Mouse (Mus musculus) heart, embryonic 12.5 days (tissue): Measurements from ENCODE around the gene 9330182O14Rik. TPM values are rescaled to one million over a fixed set of nuclear protein-coding genes. Genes with fewer than 3 reads are reported as not detected.

Source experiments
- ATAC-seq: fragments of 200-750 bp; cut with Nextera tagmentation; 2 replicates; pipeline ENCODE4 v1.8.0; 2017; ENCODE audit warnings: moderate TSS enrichment, moderate library complexity; ENCODE audit not compliant: insufficient number of reproducible peaks, low FRiP score
- H3K27ac ChIP-seq: fragments of 300-500 bp; sonication (generic); 2 replicates; pipeline ENCODE4 v1.5.1; 2016; ENCODE audit warnings: mild to moderate bottlenecking, moderate library complexity; ENCODE audit not compliant: poor library complexity, severe bottlenecking
- H3K27me3 ChIP-seq: fragments of 300-500 bp; sonication (generic); replicated peaks from 2 replicates; pipeline ENCODE4 v1.6.1; 2016; ENCODE audit warnings: mild to moderate bottlenecking, moderate library complexity
- H3K36me3 ChIP-seq: fragments of 300-500 bp; sonication (generic); 2 replicates; pipeline ENCODE4 v1.6.1; 2016; ENCODE audit warnings: mild to moderate bottlenecking, moderate library complexity
- H3K4me1 ChIP-seq: fragments of 300-500 bp; sonication (generic); replicated peaks from 2 replicates; pipeline ENCODE4 v1.6.1; 2016; ENCODE audit warnings: mild to moderate bottlenecking
- H3K4me2 ChIP-seq: fragments of 300-500 bp; sonication (generic); 2 replicates; pipeline ENCODE4 v1.6.1; 2016; ENCODE audit warnings: mild to moderate bottlenecking, moderate library complexity
- H3K4me3 ChIP-seq: fragments of 300-500 bp; sonication (generic); 2 replicates; pipeline ENCODE4 v1.5.1; 2016; ENCODE audit warnings: mild to moderate bottlenecking
- H3K9ac ChIP-seq: fragments of 300-500 bp; sonication (generic); 2 replicates; pipeline ENCODE4 v1.6.1; 2016; ENCODE audit warnings: mild to moderate bottlenecking, moderate library complexity
- H3K9me3 ChIP-seq: fragments of 300-500 bp; sonication (generic); replicated peaks from 2 replicates; pipeline ENCODE4 v1.6.1; 2016; ENCODE audit warnings: mild to moderate bottlenecking, moderate library complexity
- WGBS: fragments of 180-500 bp; shearing (Covaris S2); methylation state at CpG from one replicate; pipeline ENCODE4 v1.1.7; 2016; 5-methylcytosine and 5-hydroxymethylcytosine counted together
- polyA plus RNA-seq: library from polyadenylated mRNA; unstranded; fragments of >200 nt; fragmentation: Nextera tagmentation; extraction: Ambion mirVana; gene quantifications from 2 replicates; pipeline ENCODE4 v1.2.1, GENCODE M21; 2016

9330182O14Rik gene
- not detected in 2 replicates for polyA plus RNA-seq

DNA sequence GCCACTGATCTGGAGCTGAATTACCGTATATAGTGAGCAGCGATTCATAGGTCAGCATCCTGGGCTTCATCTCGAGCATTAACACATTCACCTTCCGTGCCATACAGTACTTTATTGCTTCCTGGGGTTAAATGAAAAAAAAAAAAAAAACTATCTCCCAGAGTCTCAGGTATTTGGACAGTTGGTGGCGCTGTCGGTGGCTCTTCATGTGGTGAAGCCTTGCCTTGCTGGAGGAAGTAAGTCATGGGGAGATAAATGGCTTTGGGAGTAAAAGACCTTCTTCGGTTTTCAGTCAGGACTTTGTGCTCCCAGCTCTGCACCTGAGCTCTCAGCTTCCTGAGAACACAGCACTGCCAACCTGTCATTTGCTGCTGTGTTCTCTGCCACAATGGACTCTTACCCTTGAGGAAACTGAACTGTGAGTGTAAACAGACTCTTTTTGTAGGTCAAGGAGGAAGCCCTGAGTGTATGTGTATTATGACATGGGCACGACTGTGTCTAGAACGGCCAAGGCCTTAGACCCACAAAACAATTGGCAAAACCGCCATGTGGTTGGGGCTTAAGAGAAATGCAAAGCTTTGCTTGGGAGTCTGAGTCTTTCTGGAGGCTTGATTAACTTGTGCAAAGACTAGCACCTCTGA lies at the start of gene 9330182O14Rik:
TSS of gene 9330182O14Rik (plus strand) at position 214 of the 641 bp plus-strand sequence.
- Histone ChIP-seq H3K9me3 (0 out of 2 replicates have a peak, but pooled peaks cover 3% of the 10 kb centered on the region), H3K36me3 (no peaks in the 10 kb centered on the region), H3K4me2 (no peak within 1 kb of the TSS), H3K4me1 (peaks cover 17% of the 10 kb centered on the region), H3K27me3 (no peaks in the 10 kb centered on the region), H3K4me3 (no peak within 1 kb of the TSS), H3K27ac (no peak within 1 kb of the TSS), H3K9ac (no peak within 1 kb of the TSS)
- ATAC-seq = no peak
- 57% methylated on average over 10 of the region's 10 CpGs for WGBS

DNA sequence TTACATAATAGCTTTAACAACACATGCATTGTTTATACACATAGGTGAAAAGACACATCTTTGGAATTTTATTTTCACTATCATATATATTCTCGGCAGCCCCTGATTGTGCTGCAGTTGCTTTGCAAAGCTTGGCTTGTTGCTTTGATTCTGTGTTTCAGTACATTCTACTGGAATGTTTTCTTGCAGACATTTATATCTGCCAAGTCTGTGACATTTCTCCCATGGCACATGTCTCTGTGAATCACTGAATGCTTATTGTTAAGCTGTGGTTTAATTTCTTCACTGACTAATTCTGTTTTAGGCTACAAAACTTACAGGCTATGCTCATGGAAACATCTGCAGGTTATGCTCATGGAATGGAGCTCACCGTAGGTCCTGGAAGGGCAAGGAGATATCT lies 30.9 kb upstream of the 9330182O14Rik start:
- WGBS = 75% methylated on average over 2 of the region's 2 CpGs

DNA sequence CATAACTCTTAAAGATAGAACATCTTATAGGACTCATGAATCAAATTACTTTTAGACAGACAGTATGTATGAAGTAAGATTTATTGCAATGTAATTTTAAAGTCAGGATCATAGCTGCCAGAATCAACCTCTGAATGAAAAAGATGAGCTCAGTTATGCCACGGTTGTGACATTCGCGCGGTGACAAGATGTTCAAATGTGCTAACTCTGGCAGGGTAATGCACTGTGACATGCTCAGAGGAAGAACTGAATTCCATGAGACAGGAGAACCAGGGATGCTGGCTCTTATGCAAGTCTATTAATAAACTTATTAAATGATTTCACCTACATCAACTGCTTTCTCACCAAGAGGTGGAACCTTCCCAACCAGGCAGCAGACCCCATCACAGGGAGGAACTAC lies 28.5 kb upstream of the 9330182O14Rik start:
- no peak for ATAC-seq
- no peaks in the 10 kb centered on the region for H3K27me3 ChIP-seq
- 86% methylated on average over 4 of the region's 4 CpGs for WGBS

More for the DNA sequence above, 30.9 kb upstream of the 9330182O14Rik start:
- Histone ChIP-seq H3K36me3 (no peaks in the 10 kb centered on the region), H3K27ac (no peak overlapping the region), H3K27me3 (no peaks in the 10 kb centered on the region), H3K9ac (no peak overlapping the region), H3K4me2 (no peak overlapping the region), H3K4me1 (0 out of 2 replicates have a peak, but pooled peaks cover 4% of the 10 kb centered on the region), H3K4me3 (no peak overlapping the region), H3K9me3 (no peaks in the 10 kb centered on the region)
- ATAC-seq = no peak

DNA sequence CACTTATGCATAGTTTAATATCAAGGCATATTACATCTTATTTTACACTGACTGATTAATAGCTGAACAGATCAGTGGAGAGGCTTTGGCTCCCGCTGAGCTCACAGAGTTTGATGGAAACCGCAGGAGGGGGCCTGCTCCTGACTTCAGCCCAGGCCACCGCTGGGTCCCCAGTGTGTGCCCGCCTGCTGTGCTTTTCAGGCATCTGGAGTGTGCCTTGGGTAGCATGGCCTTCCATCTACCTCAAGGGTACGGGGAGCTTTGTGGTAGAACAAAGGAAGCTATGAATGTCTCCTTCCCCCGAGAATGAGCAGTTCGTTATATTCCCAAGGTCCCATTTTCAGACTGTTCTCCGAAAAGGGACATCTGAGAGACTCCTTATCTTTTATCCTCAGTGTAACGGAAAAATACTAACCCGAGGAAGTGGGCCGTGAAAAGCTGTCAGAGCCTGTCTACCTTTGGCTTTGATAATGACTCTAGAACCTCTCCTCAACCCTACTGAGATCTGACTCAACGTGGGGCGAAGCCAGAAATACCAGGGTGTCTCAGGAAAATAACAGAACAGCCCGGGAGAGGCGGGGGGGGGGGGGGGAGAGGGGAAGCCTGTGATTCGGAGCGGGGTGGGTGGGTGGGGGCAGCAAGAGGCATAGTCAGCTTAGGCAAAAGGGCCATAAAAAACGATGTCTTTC lies 20.1 kb upstream of the 9330182O14Rik start:
- WGBS = 20% methylated on average over 18 of the region's 18 CpGs
- Histone ChIP-seq H3K4me1 (peaks cover 12% of the 10 kb centered on the region), H3K36me3 (no peaks in the 10 kb centered on the region), H3K9me3 (no peaks in the 10 kb centered on the region), H3K4me2 (peak overlapping the region; percentile 65), H3K4me3 (peak overlapping the region; percentile 22; the same call in 1 of the 2 replicates), H3K27me3 (no peaks in the 10 kb centered on the region), H3K27ac (no peak overlapping the region), H3K9ac (no peak overlapping the region)
- ATAC-seq = no peak

More for the DNA sequence above, 28.5 kb upstream of the 9330182O14Rik start:
- Histone ChIP-seq H3K9me3 (no peaks in the 10 kb centered on the region), H3K9ac (no peak overlapping the region), H3K4me1 (0 out of 2 replicates have a peak, but pooled peaks cover 4% of the 10 kb centered on the region), H3K36me3 (no peaks in the 10 kb centered on the region), H3K4me3 (no peak overlapping the region), H3K4me2 (no peak overlapping the region), H3K27ac (no peak overlapping the region)

DNA sequence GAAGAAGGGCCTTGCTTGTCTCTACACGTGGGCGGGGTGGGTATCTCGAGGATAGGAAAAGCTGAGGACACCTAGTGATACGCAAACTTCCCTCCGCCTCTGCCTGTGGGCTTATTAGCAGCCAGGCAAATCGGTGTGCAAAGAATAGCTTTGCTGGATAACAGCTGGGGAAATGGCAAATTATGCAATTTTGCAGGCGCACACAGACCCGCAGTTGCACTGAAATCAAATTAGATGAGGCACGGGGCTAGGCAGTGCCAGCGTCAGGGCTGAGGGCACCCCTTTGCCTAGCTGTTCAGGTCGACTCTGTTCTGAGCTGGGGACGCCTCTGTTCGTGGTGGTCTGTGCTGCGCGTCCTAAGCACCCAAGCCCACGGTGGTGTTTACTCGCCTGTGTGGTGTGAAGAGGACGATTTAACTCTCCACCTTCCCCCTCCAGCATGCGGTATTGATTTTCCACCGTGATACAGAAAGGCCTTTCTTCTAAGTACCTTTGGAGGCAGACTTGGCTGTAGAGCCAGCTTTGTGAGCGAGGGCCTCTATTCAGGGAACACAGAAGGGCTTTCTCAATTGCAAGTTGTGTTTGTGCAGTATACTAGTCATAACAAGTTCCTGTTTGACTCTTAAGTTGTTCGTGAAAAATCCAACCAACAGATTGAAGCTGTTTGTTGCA lies 19.4 kb upstream of the 9330182O14Rik start:
- H3K27ac ChIP-seq = no peak overlapping the region
- peaks cover 12% of the 10 kb centered on the region for H3K4me1 ChIP-seq
- WGBS = 37% methylated on average over 22 of the region's 22 CpGs
- peak overlapping the region; percentile 65 for H3K4me2 ChIP-seq
- H3K9ac ChIP-seq = no peak overlapping the region
- H3K27me3 ChIP-seq = no peaks in the 10 kb centered on the region
- H3K36me3 ChIP-seq = no peaks in the 10 kb centered on the region
- H3K4me3 ChIP-seq = peak overlapping the region; percentile 22; the same call in 1 of the 2 replicates
- ATAC-seq = no peak
- no peaks in the 10 kb centered on the region for H3K9me3 ChIP-seq

DNA sequence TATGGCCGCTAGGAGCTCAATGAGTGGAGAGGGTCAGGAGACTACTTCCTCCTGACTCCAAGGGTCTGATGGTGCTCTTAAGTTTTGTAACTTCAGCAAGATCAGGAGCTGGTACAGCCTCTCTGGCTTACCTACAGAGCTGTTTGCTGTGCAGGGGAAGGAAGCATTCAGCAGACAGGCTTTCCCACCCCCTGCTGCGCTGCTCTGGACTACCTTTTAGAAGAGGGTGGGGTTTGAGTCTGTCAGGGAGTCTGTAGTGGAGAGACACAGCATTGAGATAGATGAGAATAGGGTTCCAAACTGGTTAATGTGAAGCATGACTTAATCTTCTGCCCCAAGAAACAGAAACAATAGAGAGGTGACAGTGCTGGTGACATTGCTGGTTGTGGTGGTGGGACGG lies 17.8 kb upstream of the 9330182O14Rik start:
- no peak overlapping the region for H3K9ac ChIP-seq
- H3K4me3 ChIP-seq = no peak overlapping the region
- 78% methylated on average over 3 of the region's 3 CpGs for WGBS
- no peaks in the 10 kb centered on the region for H3K9me3 ChIP-seq
- ATAC-seq = no peak
- H3K27me3 ChIP-seq = no peaks in the 10 kb centered on the region
- H3K4me2 ChIP-seq = no peak overlapping the region
- H3K36me3 ChIP-seq = no peaks in the 10 kb centered on the region
- peaks cover 12% of the 10 kb centered on the region for H3K4me1 ChIP-seq
- H3K27ac ChIP-seq = no peak overlapping the region

DNA sequence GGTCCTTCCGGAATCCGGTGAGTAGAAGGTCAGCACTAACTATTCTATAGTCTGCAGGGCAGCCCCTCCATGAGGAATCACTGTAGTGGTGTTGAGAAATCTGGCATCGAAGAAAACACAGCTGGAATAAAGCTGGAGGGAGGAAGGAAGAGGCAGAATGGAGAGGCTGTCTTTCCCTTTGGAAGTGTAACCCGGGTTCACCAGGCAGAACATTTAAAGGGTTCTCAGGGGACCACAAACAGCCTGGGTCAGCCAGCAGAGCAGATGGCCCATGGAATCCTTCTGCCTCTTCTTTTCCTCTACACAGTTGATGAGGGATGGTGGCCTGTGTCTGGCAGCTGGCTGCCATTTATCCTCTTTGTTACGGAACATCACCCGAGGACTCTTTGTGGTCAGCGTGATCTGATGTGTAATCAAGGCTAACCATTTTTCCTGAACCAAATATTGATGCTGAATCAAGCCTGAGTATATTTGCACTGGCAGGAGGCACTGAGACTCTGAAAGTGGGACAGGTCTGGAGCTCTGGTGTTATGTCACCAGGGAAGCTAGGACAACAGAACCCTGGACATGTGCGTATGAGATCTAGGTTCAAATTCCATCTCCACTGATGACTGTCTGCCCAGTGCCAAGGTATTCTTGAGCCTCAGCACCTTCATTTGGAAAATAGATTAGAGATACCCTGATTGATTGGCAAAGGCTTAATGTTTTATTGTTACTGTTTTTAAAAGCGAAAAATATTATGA lies 9.8 kb upstream of the 9330182O14Rik start:
- Histone ChIP-seq H3K4me1 (peaks cover 15% of the 10 kb centered on the region), H3K27ac (no peak overlapping the region), H3K4me2 (no peak overlapping the region), H3K4me3 (no peak overlapping the region), H3K27me3 (no peaks in the 10 kb centered on the region), H3K9ac (no peak overlapping the region), H3K9me3 (no peaks in the 10 kb centered on the region), H3K36me3 (no peaks in the 10 kb centered on the region)
- no peak for ATAC-seq
- WGBS = 63% methylated on average over 9 of the region's 9 CpGs

DNA sequence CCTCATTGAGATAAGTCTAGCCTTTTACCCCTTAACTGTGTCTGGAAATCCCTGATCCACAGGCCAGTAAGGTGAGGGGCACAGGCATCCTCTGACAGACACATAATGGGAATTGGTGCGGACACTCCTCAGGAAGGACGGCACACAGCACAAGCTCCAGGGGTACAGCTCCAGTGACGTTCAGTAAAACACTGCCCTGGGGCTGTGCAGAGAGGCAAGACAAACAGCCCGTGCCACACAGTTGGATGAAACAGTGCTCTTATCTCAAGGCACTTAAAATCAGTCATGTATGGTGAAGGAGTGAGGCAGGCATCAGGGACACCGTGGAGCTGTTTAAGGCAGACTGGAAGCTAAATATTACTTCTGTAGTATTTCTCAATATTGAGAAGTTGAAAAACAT lies 4.7 kb upstream of the 9330182O14Rik start:
- Histone ChIP-seq H3K27ac (no peak overlapping the region), H3K4me1 (peaks cover 21% of the 10 kb centered on the region), H3K4me3 (no peak overlapping the region), H3K27me3 (no peaks in the 10 kb centered on the region), H3K4me2 (peak overlapping the region; percentile 17), H3K9me3 (no peaks in the 10 kb centered on the region), H3K9ac (no peak overlapping the region), H3K36me3 (no peaks in the 10 kb centered on the region)
- ATAC-seq = no peak
- 31% methylated on average over 5 of the region's 5 CpGs for whole genome bisulfite sequencing

DNA sequence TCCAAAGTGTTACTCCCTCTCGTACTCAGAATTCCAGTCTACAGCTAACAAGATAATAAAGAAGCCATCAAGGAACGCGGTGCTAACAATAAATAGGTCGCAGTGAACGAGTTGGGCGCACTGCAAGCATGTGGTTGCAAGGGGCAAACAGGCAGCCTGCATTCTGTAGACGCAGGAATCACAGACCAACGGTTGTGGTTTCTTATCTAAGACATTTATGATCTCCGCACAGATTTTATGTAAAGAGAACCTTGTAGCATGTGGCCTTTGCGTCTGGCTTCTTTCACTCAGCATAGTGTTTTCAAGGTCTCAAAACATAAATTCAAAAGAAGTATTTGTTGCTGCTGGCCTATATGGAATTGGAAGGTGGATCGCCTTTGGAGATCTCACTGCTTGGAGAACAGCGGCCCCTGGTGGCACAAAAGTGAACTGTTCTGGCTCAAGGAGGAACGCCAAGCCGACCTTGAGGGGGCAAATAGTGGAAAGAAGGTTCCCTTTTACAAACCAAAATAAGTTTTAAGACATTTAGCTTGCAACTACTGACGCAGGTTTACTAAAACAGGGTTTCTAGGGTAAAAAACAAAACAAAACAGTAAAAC lies 3.2 kb upstream of the 9330182O14Rik start:
- Histone ChIP-seq H3K9ac (no peak overlapping the region), H3K9me3 (no peaks in the 10 kb centered on the region), H3K27me3 (no peaks in the 10 kb centered on the region), H3K4me2 (peak overlapping the region; percentile 27), H3K4me3 (no peak overlapping the region), H3K27ac (no peak overlapping the region), H3K36me3 (no peaks in the 10 kb centered on the region), H3K4me1 (peaks cover 21% of the 10 kb centered on the region)
- 15% methylated on average over 15 of the region's 15 CpGs for WGBS
- no peak for ATAC-seq

DNA sequence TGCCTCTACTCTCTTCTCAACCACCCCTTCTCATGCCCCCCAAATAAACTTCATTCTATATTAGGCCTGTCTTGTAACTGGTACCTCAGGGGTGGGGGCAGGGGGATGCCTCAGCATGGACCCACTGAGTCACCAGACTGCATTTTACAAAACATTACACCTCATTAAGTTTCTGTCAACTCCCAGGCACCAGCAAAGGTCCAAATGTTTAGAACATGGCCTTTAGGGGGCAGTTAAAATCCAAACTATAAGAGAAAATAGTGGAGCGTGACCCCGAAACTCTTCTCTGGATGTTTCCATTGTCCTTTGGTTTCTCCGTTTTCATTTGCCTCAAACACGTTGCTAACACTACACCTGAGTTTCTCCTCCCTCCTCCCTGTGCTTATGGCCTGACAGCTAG lies 1.8 kb upstream of the 9330182O14Rik start:
- no peak overlapping the region for H3K27ac ChIP-seq
- H3K4me3 ChIP-seq = no peak overlapping the region
- H3K27me3 ChIP-seq = no peaks in the 10 kb centered on the region
- 79% methylated on average over 4 of the region's 4 CpGs for WGBS
- peaks cover 21% of the 10 kb centered on the region for H3K4me1 ChIP-seq
- no peak overlapping the region for H3K4me2 ChIP-seq
- no peak for ATAC-seq
- H3K36me3 ChIP-seq = no peaks in the 10 kb centered on the region
- no peaks in the 10 kb centered on the region for H3K9me3 ChIP-seq
- no peak overlapping the region for H3K9ac ChIP-seq
